10 mouse cellular contexts compared by ENCODE assay signal in the genomic region with DNA sequence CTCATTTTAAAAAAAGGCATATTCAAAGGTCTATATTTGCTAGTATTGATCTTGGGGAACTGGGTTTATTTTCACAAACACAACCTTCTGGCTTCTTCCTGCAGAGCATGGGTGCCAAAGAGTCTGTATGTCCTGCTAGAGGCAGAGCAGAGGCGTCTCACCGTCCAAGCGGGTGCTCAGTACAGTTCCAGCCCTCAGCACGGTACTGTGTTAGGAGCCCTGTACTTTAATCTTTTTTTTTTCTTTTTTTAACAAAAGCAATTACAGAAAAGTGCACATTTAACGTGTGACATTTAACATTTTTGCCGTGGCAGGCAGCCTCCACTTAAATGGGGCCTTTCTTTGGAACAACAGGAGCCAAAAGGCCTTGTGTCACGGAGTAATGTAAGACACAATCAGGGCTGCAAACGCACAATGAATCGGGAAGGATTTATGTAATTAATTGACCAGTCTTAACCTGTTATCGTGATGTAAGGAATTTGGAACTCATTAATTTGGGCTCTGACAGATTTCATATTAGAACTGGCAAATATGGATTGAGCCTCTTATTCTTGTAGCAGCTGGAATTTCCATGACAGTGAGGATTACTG.
DNase-seq lines count a peak whose midpoint lies in the region; ATAC-seq and TF ChIP-seq lines count a peak whose summit lies in the region.
"Had no signal": no experiment of that assay in that cellular context is flagged by ENCODE, and none has a peak within 500 bp of the region (broad histone marks: within the 10 kb centered on the region; RNA-seq: fewer than 3 reads in every experiment).

No protein-coding gene starts in this region.

- H3K9ac ChIP-seq in forebrain, postnatal 0 days = peak overlapping the region; percentile 93
- H3K9ac ChIP-seq in midbrain, embryonic 14.5 days (replicated peaks; ENCODE audit: low read length) = peak overlapping the region; percentile 69

- no peaks in the 10 kb centered on the region for H3K27me3 ChIP-seq in forebrain, postnatal 0 days (ENCODE audit: insufficient read depth, low read length)
- H3K27me3 ChIP-seq in midbrain, embryonic 14.5 days (ENCODE audit: control insufficient read depth, insufficient read depth, low read length) = no peaks in the 10 kb centered on the region
- H3K27me3 ChIP-seq: limb, embryonic 13.5 days; lung, embryonic 15.5 days had no signal

- peak overlapping the region; percentile 99 for H3K27ac ChIP-seq in forebrain, postnatal 0 days (ENCODE audit: low read depth, low read length)
- peak overlapping the region; percentile 99 for H3K27ac ChIP-seq in midbrain, embryonic 14.5 days (replicated peaks; ENCODE audit: low read depth, low read length)
- H3K27ac ChIP-seq: limb, embryonic 13.5 days; lung, embryonic 15.5 days had no signal

- peaks cover 25% of the 10 kb centered on the region for H3K4me1 ChIP-seq in forebrain, postnatal 0 days (ENCODE audit: insufficient read depth)
- H3K4me1 ChIP-seq in midbrain, embryonic 14.5 days (ENCODE audit: control insufficient read depth, insufficient read depth, low read length) = peaks cover 58% of the 10 kb centered on the region
- peaks cover 4% of the 10 kb centered on the region; the same call in 1 of the 2 replicates for H3K4me1 ChIP-seq in lung, adult 2 months (ENCODE audit: control insufficient read depth, insufficient read depth, low read length)

- TF ChIP-seq CTCF in forebrain, postnatal 0 days (IDR thresholded peaks at IDR 0.05; ENCODE audit: low read depth) = no peak
- no peak for TF ChIP-seq CTCF in lung, adult 2 months (IDR thresholded peaks at IDR 0.05; ENCODE audit: insufficient read depth, low read length)

- DNase-seq in cerebellum, adult 9-10 months = peak; percentile 55
- peak; percentile 55 for DNase-seq in brain, adult 2 months (ENCODE audit: low read depth, low spot score)
- DNase-seq in forebrain, postnatal 0 days = no peak
- peak; percentile 67 for DNase-seq in midbrain, embryonic 14.5 days
- no peak for DNase-seq in c-Kit-positive CD71-positive TER-119-positive erythroid progenitor cells, embryonic 14.5 days (ENCODE audit: low spot score)
- DNase-seq in lung, adult 2 months = no peak
- no peak for DNase-seq in adrenal gland, adult 2 months

- no peak for ATAC-seq in cerebellum, adult (ENCODE audit: insufficient number of reproducible peaks, low FRiP score, low TSS enrichment)
- no peak for ATAC-seq in forebrain, postnatal 0 days
- ATAC-seq in midbrain, embryonic 14.5 days (ENCODE audit: low FRiP score, low TSS enrichment) = no peak

- peak overlapping the region; percentile 88 for H3K4me2 ChIP-seq in forebrain, postnatal 0 days (ENCODE audit: low read depth)
- H3K4me2 ChIP-seq in midbrain, embryonic 14.5 days (ENCODE audit: low read length) = peak overlapping the region; percentile 76

- H3K4me3 ChIP-seq in forebrain, postnatal 0 days (ENCODE audit: low read depth, low read length) = no peak overlapping the region
- H3K4me3 ChIP-seq in midbrain, embryonic 14.5 days (replicated peaks; ENCODE audit: low read depth, low read length) = peak overlapping the region; percentile 39; the same call in 1 of the 2 replicates
- no peak overlapping the region for H3K4me3 ChIP-seq in lung, adult 2 months (replicated peaks; ENCODE audit: extremely low read depth, low read depth, low read length)

- WGBS in forebrain, postnatal 0 days = 20% methylated on average over 10 of the region's 10 CpGs
- WGBS in midbrain, embryonic 14.5 days = 22% methylated on average over 10 of the region's 10 CpGs
- WGBS in lung, adult 2 months = 90% methylated on average over 10 of the region's 10 CpGs

- no peak for TF ChIP-seq POLR2A in lung, adult 2 months (IDR thresholded peaks at IDR 0.05; ENCODE audit: borderline replicate concordance, extremely low read depth, low read depth, low read length)

- no peaks in the 10 kb centered on the region for H3K9me3 ChIP-seq in forebrain, postnatal 0 days (ENCODE audit: low read length)
- H3K9me3 ChIP-seq in midbrain, embryonic 14.5 days (ENCODE audit: control insufficient read depth, low read length) = no peaks in the 10 kb centered on the region
- H3K9me3 ChIP-seq: limb, embryonic 13.5 days; lung, embryonic 15.5 days had no signal

- no peaks in the 10 kb centered on the region; the same call in 1 of the 2 replicates for H3K36me3 ChIP-seq in forebrain, postnatal 0 days (ENCODE audit: insufficient read depth)
- no peaks in the 10 kb centered on the region for H3K36me3 ChIP-seq in midbrain, embryonic 14.5 days (ENCODE audit: control insufficient read depth, insufficient read depth, low read length)
- H3K36me3 ChIP-seq: limb, embryonic 13.5 days; lung, embryonic 15.5 days had no signal

Comparison
In these comparisons a context has a peak if more than half of its experiments do, and no peak if none do; other contexts are left out.
1. DNase-seq: peak in cerebellum, adult 9-10 months (single experiment), brain, adult 2 months (single experiment) and midbrain, embryonic 14.5 days (single experiment); none in forebrain, postnatal 0 days (single experiment), c-Kit-positive CD71-positive TER-119-positive erythroid progenitor cells, embryonic 14.5 days (single experiment), lung, adult 2 months (single experiment) and adrenal gland, adult 2 months (single experiment).